Mouse (Mus musculus) neural tube, embryonic 11.5 days (tissue): Measurements from ENCODE around the gene Atxn3. TPM values are rescaled to one million over a fixed set of nuclear protein-coding genes. Genes with fewer than 3 reads are reported as not detected.

ENCODE experiments used
- ATAC-seq: fragments of 200-750 bp; cut with Nextera tagmentation; 2 replicates; pipeline ENCODE4 v1.8.0; 2017; ENCODE audit warnings: moderate number of reproducible peaks, mild to moderate bottlenecking, moderate TSS enrichment, moderate library complexity; ENCODE audit not compliant: insufficient read depth, low FRiP score, low TSS enrichment
- DNase-seq: peaks from one replicate; pipeline ENCODE4 v3.0.0-alpha.2; 2015; ENCODE audit warnings: low spot score
- H3K27ac ChIP-seq: fragments of 300-500 bp; sonication (generic); 2 replicates; pipeline ENCODE4 v1.5.1; 2014; ENCODE audit warnings: low read depth, mild to moderate bottlenecking, low read length
- H3K27me3 ChIP-seq: fragments of 300-500 bp; sonication (generic); 2 replicates; pipeline ENCODE4 v1.6.1; 2014; ENCODE audit warnings: mild to moderate bottlenecking, low read length, mixed read lengths; ENCODE audit not compliant: control insufficient read depth, insufficient read depth
- H3K36me3 ChIP-seq: fragments of 300-500 bp; sonication (generic); 2 replicates; pipeline ENCODE4 v1.6.1; 2014; ENCODE audit warnings: mild to moderate bottlenecking, low read length, moderate library complexity, mixed read lengths; ENCODE audit not compliant: control insufficient read depth, insufficient read depth
- H3K4me1 ChIP-seq: fragments of 300-500 bp; sonication (generic); 2 replicates; pipeline ENCODE4 v1.6.1; 2014; ENCODE audit warnings: low read length, mixed read lengths; ENCODE audit not compliant: control insufficient read depth, insufficient read depth
- H3K4me2 ChIP-seq: fragments of 300-500 bp; sonication (generic); 2 replicates; pipeline ENCODE4 v1.6.1; 2014; ENCODE audit warnings: low read depth, mild to moderate bottlenecking, moderate library complexity
- H3K4me3 ChIP-seq: fragments of 300-500 bp; sonication (generic); 2 replicates; pipeline ENCODE4 v1.5.1; 2014; ENCODE audit warnings: low read depth, low read length
- H3K9ac ChIP-seq: fragments of 300-500 bp; sonication (generic); 2 replicates; pipeline ENCODE4 v1.6.1; 2014; ENCODE audit warnings: mild to moderate bottlenecking, low read length
- H3K9me3 ChIP-seq: fragments of 300-500 bp; sonication (generic); 2 replicates; pipeline ENCODE4 v1.6.1; 2016; ENCODE audit warnings: low read length; ENCODE audit not compliant: control insufficient read depth
- WGBS: fragments of 180-500 bp; shearing (Covaris S2); extraction: QIAGEN DNeasy Blood & Tissue Kit; methylation state at CpG from one replicate; pipeline ENCODE4 v1.1.7; 2014; 5-methylcytosine and 5-hydroxymethylcytosine counted together
- polyA plus RNA-seq: library from polyadenylated mRNA; unstranded; fragments of >200 nt; fragmentation: Nextera tagmentation; extraction: Ambion mirVana; gene quantifications from 2 replicates; pipeline ENCODE4 v1.2.1, GENCODE M21; 2014

The Atxn3 gene
- polyA plus RNA-seq, 1 experiment from 2014 or later, result 14.1 TPM

DNA sequence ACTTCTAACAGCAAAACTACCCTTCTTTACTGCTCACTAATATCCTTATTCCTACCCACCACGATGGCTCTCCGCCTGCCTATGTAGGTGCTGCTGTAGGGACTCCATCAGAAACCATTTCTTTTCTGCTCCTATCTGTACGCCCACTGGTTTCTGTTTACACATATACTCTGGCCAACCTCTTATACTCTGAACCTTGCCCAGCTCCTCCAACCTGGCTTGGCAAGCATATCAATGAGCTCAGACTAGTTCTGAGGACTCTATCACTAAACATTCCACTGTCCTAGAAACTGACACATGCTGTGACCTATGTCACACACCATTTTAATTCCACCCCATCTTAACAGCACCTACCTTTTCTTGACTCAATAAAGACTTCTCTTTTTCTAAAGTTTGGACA lies 68.7 kb downstream of the Atxn3 start:
- peaks cover 3% of the 10 kb centered on the region; the same call in 1 of the 2 replicates for H3K36me3 ChIP-seq
- DNase-seq (no peak), ATAC-seq (no peak)
- no peaks in the 10 kb centered on the region for H3K9me3 ChIP-seq
- H3K4me1 ChIP-seq, result no peaks in the 10 kb centered on the region
- no peaks in the 10 kb centered on the region for H3K27me3 ChIP-seq
- no peak overlapping the region for H3K27ac ChIP-seq
- H3K4me3 ChIP-seq, result no peak overlapping the region
- WGBS, result 92% methylated on average over 3 of the region's 3 CpGs
- no peak overlapping the region for H3K4me2 ChIP-seq
- no peak overlapping the region for H3K9ac ChIP-seq

DNA sequence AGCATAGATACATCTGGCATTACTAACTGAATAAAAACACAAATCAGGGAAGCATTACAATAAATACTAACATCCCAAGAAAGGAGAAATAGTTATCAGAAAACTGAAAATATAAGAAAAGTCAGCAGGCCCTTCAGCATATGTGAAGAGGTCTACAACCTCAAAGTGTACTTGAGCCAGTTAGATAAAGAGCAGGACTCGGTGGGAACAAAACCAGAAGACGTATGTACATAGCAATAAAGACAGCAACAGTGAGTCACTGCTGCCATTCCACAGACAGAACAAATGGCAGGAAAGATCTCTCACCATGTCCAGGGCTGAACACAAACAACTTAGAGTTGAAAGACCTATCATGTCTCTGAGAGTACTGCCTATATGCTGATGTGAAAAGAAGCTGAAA lies 69.7 kb downstream of the Atxn3 start:
- 87% methylated on average over 2 of the region's 2 CpGs for WGBS
- Histone ChIP-seq H3K4me1 (no peaks in the 10 kb centered on the region), H3K27ac (no peak overlapping the region), H3K9me3 (no peaks in the 10 kb centered on the region), H3K9ac (no peak overlapping the region), H3K36me3 (peaks cover 3% of the 10 kb centered on the region; the same call in 1 of the 2 replicates), H3K27me3 (no peaks in the 10 kb centered on the region), H3K4me3 (no peak overlapping the region), H3K4me2 (no peak overlapping the region)
- ATAC-seq, result no peak
- no peak for DNase-seq

DNA sequence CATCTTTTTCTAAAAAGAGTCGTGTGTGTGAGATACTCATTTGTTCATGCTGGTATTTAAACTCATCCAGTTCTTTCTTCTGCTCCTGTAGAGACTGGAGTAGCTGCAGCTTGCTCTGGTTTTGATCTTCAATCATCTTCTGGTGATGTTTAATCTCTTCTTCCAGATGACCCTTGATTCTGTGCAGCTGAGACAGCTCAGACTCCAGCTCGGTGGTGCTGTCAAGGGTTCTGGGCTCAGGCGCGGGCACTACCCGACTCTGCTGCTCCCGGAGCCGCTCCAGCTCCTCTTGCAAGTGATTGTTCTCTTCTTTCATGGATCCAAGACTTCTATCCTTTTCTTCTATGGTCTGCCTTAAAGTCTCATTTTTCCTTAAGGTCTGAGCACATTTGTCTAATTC lies 73.1 kb downstream of the Atxn3 start:
- Histone ChIP-seq H3K36me3 (no peaks in the 10 kb centered on the region; the same call in 1 of the 2 replicates), H3K27me3 (no peaks in the 10 kb centered on the region), H3K9ac (no peak overlapping the region), H3K4me1 (no peaks in the 10 kb centered on the region), H3K27ac (no peak overlapping the region), H3K4me2 (no peak overlapping the region), H3K9me3 (no peaks in the 10 kb centered on the region), H3K4me3 (no peak overlapping the region)
- 96% methylated on average over 7 of the region's 7 CpGs for WGBS
- DNase-seq (no peak), ATAC-seq (no peak)

DNA sequence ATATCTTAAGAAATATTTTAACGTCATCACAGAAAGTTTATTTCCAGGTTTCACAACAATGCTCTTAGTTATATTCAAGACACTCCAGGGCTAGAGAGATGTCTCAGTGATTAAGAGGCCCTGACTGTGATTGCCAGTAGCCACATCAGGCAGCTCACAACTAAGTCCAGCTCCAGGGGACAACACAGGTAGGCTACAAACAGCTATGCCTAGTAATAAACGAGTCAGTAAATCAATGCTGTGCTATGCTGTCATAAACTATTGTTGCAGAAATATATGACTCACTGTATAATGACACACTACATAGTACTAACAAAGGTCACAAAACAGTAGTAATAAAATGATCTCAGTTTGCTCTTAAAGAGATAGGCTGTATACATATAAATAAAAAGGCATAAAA lies 81.7 kb downstream of the Atxn3 start:
- no peak for ATAC-seq
- no peaks in the 10 kb centered on the region for H3K36me3 ChIP-seq
- WGBS, result 90% methylated on average over 2 of the region's 2 CpGs

DNA sequence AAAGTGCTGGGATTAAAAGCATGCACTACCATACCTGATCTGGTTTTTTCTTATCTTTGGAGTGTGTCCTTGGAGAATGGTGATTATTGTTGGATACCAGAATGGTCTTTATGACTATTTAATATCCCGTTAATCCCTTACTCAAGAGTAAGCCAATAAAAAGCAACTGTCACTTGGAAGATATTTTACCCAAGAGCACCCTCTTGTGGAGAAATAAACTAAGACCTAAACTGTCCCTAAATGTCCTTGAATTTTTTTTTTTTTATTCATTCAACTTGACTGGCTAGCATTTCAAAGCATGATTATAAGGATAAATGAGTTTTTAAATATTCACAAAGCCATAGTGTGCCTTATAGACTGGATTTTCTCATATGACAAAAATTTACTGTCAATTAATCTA lies 82.9 kb downstream of the Atxn3 start:
- no peak for DNase-seq
- WGBS, result 76% methylated on average over 1 of the region's 1 CpGs
- no peaks in the 10 kb centered on the region for H3K36me3 ChIP-seq
- no peak overlapping the region for H3K4me2 ChIP-seq
- no peaks in the 10 kb centered on the region for H3K27me3 ChIP-seq
- H3K9ac ChIP-seq, result no peak overlapping the region
- no peak for ATAC-seq
- H3K4me1 ChIP-seq, result no peaks in the 10 kb centered on the region
- H3K9me3 ChIP-seq, result no peaks in the 10 kb centered on the region
- no peak overlapping the region for H3K27ac ChIP-seq
- no peak overlapping the region for H3K4me3 ChIP-seq

More for the DNA sequence above, 81.7 kb downstream of the Atxn3 start:
- no peak overlapping the region for H3K4me3 ChIP-seq
- no peak overlapping the region for H3K27ac ChIP-seq
- H3K9me3 ChIP-seq, result no peaks in the 10 kb centered on the region
- no peaks in the 10 kb centered on the region for H3K4me1 ChIP-seq
- no peak overlapping the region for H3K9ac ChIP-seq
- H3K4me2 ChIP-seq, result no peak overlapping the region
- H3K27me3 ChIP-seq, result no peaks in the 10 kb centered on the region
- no peak for DNase-seq

Other genes with a start within 250 kb of the Atxn3 start
- gene Tc2n, start 239.7 kb downstream of the Atxn3 start, polyA plus RNA-seq, result 0.09 TPM in 1 of 2 replicates, not detected in the other
- gene Fbln5, start 139.2 kb downstream of the Atxn3 start, polyA plus RNA-seq, result 5.4 and 7.1 TPM in 2 replicates
- gene Trip11, start 45.0 kb downstream of the Atxn3 start, polyA plus RNA-seq, result 11.1 and 12.0 TPM in 2 replicates
- 43.8 and 44.1 TPM in 2 replicates for gene Cpsf2, start 17.7 kb upstream of the Atxn3 start, polyA plus RNA-seq
- gene Slc24a4, start 170.5 kb upstream of the Atxn3 start, polyA plus RNA-seq, result 0.09 and 0.52 TPM in 2 replicates